Mouse (Mus musculus): ENCODE measurements around the gene Slc2a10. TPM values are rescaled to one million over a fixed set of nuclear protein-coding genes. Genes with fewer than 3 reads are reported as not detected.
A peak's percentile ranks its signal among the peaks of the same experiment; 100 is the strongest.

Slc2a10 gene
- polyA plus RNA-seq, 1 experiment: not detected

DNA sequence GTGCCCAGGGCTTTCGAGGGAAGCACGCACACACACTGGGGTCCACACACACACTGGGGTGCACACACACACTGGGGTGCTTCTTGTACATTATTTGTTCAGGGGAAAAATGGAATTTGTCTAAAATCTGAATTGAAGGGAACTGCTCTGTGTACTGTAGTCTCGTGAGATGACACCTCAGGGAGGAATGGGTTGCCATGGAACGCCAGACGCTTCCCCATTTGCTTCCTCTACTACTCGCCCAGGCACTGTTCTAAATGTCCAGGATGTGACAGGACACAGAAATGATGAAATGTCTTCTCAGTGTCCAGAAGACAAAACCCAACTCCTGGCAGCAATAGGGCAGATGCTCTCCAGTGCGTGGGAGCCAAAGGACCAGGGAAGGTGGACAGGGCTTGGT is 53.7 kb downstream of the Slc2a10 start:
- H3K36me3 ChIP-seq (replicated peaks; ENCODE audit: low read length): no peaks in the 10 kb centered on the region
- no peaks in the 10 kb centered on the region for H3K9me3 ChIP-seq
- no peak for TF ChIP-seq FLI1 (IDR thresholded peaks at IDR 0.05; ENCODE audit: low read length)
- TF ChIP-seq GATA1 (IDR thresholded peaks at IDR 0.05; ENCODE audit: borderline replicate concordance, low read length): no peak
- no peak overlapping the region for H3K4me3 ChIP-seq (replicated peaks)
- H3K4me1 ChIP-seq: peaks cover 4% of the 10 kb centered on the region; the same call in 1 of the 2 replicates
- peaks cover 83% of the 10 kb centered on the region for H3K27me3 ChIP-seq (replicated peaks)

DNA sequence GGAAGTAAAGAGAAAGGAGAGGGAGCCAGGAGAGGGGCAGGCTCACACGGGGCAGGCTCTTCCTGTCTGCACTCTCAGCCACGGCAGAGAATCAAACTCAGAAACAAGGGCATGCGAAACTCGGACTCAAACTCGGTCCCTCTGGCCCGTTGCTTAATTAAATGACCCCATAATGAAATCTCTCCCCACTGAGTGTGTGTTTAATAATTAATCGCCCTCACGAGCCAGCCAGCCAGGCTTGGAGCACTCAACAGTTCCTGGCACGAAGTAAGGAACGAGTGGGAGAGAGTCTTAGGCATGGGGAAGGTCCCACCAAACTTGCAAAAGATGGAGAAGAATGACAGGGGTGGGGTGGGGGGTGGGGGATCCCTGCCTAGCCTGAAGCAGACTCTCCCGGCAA is 55.3 kb downstream of the Slc2a10 start:
- TF ChIP-seq GATA1 (IDR thresholded peaks at IDR 0.05; ENCODE audit: borderline replicate concordance, low read length) (no peak), FLI1 (IDR thresholded peaks at IDR 0.05; ENCODE audit: low read length) (no peak)
- Histone ChIP-seq H3K4me3 (replicated peaks) (no peak overlapping the region), H3K9me3 (no peaks in the 10 kb centered on the region), H3K4me1 (peaks cover 14% of the 10 kb centered on the region), H3K36me3 (replicated peaks; ENCODE audit: low read length) (no peaks in the 10 kb centered on the region), H3K27me3 (replicated peaks) (peaks cover 82% of the 10 kb centered on the region)

DNA sequence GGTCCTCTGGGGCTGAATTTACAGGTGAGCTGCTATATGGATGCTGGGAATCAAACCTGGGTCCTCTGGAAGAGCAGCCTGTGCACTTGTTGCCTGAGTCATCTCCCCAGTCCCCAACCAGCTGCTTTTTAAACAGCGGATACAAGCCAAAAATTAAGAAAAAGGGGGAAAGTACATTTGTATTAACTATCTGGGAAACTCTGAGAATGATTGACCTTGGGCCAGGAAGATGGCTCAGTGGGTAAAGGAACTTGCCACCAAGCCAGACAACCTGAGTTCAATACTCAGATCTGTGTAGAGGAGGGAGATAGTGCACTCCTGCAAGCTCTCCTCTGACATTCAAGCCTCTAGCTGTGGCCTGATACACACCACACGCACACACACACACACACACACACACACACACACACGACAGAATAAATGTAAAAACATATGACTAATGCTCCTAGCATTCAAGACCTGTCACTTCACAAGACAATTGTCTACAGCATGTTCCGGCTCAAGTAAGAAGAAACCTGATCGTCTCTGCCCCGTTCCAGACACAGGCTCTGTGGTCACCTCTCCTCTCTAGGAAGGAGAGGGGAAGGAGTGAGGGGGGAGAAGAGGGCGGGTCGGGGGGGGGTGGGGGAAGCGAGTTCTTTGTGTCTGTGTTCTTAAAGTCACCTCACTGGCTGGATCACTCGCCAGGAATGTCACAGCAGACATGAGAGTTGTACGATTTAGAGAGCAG is 56.1 kb downstream of the Slc2a10 start:
- no peaks in the 10 kb centered on the region for H3K9me3 ChIP-seq
- peaks cover 82% of the 10 kb centered on the region for H3K27me3 ChIP-seq (replicated peaks)
- no peak for TF ChIP-seq FLI1 (IDR thresholded peaks at IDR 0.05; ENCODE audit: low read length)
- TF ChIP-seq GATA1 (IDR thresholded peaks at IDR 0.05; ENCODE audit: borderline replicate concordance, low read length): no peak
- H3K4me1 ChIP-seq: peaks cover 14% of the 10 kb centered on the region
- H3K4me3 ChIP-seq (replicated peaks): no peak overlapping the region
- H3K36me3 ChIP-seq (replicated peaks; ENCODE audit: low read length): no peaks in the 10 kb centered on the region

DNA sequence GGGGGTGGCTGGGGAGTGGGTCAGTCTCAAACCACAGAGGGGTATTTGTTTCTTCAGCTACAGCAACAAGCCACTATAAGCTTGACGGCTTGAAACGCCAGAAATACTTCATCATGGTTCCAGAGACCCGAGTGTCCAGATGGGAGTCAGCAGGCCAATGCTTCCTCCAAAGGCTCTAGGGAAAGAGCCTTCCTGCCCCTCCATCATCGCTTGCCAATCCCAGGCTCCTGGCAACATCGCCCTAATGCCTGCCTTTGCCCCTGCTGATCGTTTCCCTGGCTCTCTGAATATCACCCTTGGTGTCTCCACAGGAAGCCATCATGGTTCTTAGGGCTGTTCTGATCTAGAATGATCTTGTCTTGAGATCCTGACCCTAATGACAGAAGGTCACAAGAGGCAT is 58.3 kb downstream of the Slc2a10 start:
- H3K27me3 ChIP-seq (replicated peaks): peaks cover 85% of the 10 kb centered on the region
- H3K9me3 ChIP-seq: no peaks in the 10 kb centered on the region
- H3K36me3 ChIP-seq (replicated peaks; ENCODE audit: low read length): no peaks in the 10 kb centered on the region
- H3K4me3 ChIP-seq (replicated peaks): no peak overlapping the region
- peaks cover 14% of the 10 kb centered on the region for H3K4me1 ChIP-seq
- TF ChIP-seq GATA1 (IDR thresholded peaks at IDR 0.05; ENCODE audit: borderline replicate concordance, low read length): no peak
- no peak for TF ChIP-seq FLI1 (IDR thresholded peaks at IDR 0.05; ENCODE audit: low read length)

DNA sequence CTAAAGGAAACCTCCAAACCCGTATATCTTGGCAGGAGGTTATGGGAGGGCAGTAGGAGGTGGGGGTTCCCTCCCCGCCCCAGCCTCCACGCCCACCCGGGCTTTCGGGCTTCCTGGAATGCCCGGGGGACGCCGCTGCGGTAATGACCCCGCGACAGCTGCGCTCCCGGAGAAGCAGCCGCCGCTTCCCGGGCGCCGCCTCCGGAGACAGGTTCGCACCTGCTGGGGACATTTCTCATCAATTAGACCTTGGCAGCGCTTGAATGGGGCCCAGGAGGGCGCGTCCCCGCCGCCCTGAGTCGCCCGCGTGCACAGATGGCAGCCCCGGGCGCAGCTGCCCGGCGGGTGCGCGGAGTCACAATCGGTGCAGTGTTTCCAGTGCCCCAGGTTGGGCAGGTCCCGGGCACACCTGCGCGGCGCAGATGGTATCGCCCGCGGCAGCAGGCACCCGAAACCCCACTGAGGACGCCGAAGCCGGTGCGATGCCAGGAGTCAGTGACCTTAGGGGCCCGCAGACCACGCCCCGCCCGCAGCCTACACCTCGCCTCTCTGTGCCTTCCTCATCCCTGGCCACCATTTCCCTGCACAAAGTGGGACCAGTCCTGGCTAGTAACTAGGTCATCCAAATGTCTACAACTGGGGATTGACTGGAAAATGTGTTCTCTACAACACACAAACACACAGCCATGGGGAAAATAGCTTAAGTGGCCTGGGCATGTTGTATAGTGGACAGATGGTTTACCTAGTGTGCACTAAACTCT is 59.9 kb downstream of the Slc2a10 start:
- H3K4me3 ChIP-seq (replicated peaks): peak overlapping the region; percentile 81
- peaks cover 10% of the 10 kb centered on the region for H3K4me1 ChIP-seq
- no peaks in the 10 kb centered on the region for H3K36me3 ChIP-seq (replicated peaks; ENCODE audit: low read length)
- peaks cover 78% of the 10 kb centered on the region for H3K27me3 ChIP-seq (replicated peaks)
- H3K9me3 ChIP-seq: no peaks in the 10 kb centered on the region
- TF ChIP-seq GATA1 (IDR thresholded peaks at IDR 0.05; ENCODE audit: borderline replicate concordance, low read length): no peak
- TF ChIP-seq FLI1 (IDR thresholded peaks at IDR 0.05; ENCODE audit: low read length): no peak

DNA sequence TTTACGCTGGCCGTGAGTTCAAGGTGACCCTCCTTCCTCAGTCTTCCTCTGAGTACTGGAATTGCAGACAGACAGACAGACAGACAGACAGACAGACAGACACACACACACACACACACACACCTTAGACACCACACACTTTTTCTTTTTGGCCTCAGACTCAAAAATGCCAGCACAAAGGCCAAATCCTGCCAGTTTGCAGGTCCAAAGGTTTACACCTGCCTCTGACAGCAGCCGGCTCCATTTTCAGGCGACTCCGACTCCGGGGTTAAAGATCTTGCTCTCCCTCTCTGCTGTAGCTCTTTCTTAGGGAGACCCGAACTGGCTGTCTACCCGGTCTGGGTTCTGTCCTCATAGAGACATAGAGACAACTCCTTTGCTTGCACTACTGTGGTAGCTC is 60.5 kb downstream of the Slc2a10 start:
- no peaks in the 10 kb centered on the region for H3K9me3 ChIP-seq
- no peaks in the 10 kb centered on the region for H3K36me3 ChIP-seq (replicated peaks; ENCODE audit: low read length)
- peaks cover 10% of the 10 kb centered on the region for H3K4me1 ChIP-seq
- TF ChIP-seq FLI1 (IDR thresholded peaks at IDR 0.05; ENCODE audit: low read length) (no peak), GATA1 (IDR thresholded peaks at IDR 0.05; ENCODE audit: borderline replicate concordance, low read length) (no peak)
- peaks cover 77% of the 10 kb centered on the region for H3K27me3 ChIP-seq (replicated peaks)
- no peak overlapping the region for H3K4me3 ChIP-seq (replicated peaks)

DNA sequence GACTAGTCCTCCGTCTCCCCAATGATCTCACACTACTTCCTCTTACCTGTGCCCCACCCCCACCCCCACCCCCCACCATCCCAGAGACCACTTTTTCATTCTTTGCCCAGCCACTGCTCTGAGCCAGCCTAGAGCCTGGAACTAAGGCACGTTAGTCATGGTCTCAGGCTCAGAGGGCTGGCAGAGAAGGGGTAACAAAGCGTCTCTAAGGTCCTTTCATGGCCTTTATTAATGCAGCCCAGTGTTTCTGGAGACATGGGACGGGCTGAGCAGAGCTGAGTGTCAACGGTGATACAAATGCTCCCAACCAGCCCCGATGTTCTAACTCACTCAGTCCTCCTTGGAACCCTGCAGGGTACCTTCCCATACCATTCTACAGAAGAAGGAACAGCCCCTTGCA is 61.0 kb downstream of the Slc2a10 start:
- Histone ChIP-seq H3K9me3 (no peaks in the 10 kb centered on the region), H3K4me3 (replicated peaks) (no peak overlapping the region)

DNA sequence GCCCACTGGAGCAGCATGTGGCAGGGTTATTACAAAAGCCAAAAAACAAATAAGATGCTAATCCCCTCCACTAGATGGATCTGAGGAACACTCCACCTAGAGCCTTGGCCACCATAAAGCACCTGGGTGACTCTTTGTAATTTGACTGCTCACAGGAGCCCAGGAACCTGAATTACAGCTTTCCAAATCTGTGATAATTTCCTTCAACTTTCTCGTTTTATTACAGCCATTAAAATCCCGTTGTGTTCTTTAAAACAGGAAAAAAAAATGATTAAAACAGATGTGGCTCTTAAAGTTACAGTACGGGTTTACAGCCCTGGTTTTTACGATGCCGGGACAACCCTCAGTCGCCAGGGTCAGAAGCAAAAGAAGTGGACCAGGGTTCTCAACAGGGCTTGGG is 63.3 kb downstream of the Slc2a10 start:
- H3K27me3 ChIP-seq (replicated peaks): peaks cover 66% of the 10 kb centered on the region
- H3K9me3 ChIP-seq: no peaks in the 10 kb centered on the region
- peaks cover 10% of the 10 kb centered on the region for H3K4me1 ChIP-seq
- no peak for TF ChIP-seq FLI1 (IDR thresholded peaks at IDR 0.05; ENCODE audit: low read length)
- no peak for TF ChIP-seq GATA1 (IDR thresholded peaks at IDR 0.05; ENCODE audit: borderline replicate concordance, low read length)
- H3K36me3 ChIP-seq (replicated peaks; ENCODE audit: low read length): no peaks in the 10 kb centered on the region
- H3K4me3 ChIP-seq (replicated peaks): no peak overlapping the region

More for the DNA sequence above, 61.0 kb downstream of the Slc2a10 start:
- peaks cover 10% of the 10 kb centered on the region for H3K4me1 ChIP-seq
- H3K36me3 ChIP-seq (replicated peaks; ENCODE audit: low read length): no peaks in the 10 kb centered on the region
- TF ChIP-seq FLI1 (IDR thresholded peaks at IDR 0.05; ENCODE audit: low read length) (no peak), GATA1 (IDR thresholded peaks at IDR 0.05; ENCODE audit: borderline replicate concordance, low read length) (no peak)
- peaks cover 76% of the 10 kb centered on the region for H3K27me3 ChIP-seq (replicated peaks)

DNA sequence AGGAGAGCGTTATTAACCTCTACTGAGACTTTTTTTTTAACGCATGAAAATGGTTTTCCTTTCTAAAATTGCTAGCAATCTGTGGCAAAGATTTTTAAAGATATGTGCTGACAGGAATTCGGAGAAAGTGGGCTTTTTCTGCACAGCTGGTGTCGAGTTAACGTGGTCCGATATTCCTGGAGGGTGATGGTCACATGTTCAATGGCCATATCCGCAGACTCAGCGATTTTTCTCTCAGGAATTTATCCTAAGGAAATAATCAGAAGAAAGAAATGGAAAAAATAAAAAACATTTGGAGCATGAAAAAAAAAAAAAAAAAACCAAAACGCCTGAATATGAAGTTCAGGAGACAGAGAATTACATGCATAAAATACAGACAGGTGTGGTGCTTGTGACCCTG is 64.2 kb downstream of the Slc2a10 start:
- peaks cover 10% of the 10 kb centered on the region for H3K4me1 ChIP-seq
- no peaks in the 10 kb centered on the region for H3K9me3 ChIP-seq
- TF ChIP-seq GATA1 (IDR thresholded peaks at IDR 0.05; ENCODE audit: borderline replicate concordance, low read length) (no peak), FLI1 (IDR thresholded peaks at IDR 0.05; ENCODE audit: low read length) (no peak)
- H3K4me3 ChIP-seq (replicated peaks): no peak overlapping the region
- no peaks in the 10 kb centered on the region for H3K36me3 ChIP-seq (replicated peaks; ENCODE audit: low read length)
- peaks cover 64% of the 10 kb centered on the region for H3K27me3 ChIP-seq (replicated peaks)

DNA sequence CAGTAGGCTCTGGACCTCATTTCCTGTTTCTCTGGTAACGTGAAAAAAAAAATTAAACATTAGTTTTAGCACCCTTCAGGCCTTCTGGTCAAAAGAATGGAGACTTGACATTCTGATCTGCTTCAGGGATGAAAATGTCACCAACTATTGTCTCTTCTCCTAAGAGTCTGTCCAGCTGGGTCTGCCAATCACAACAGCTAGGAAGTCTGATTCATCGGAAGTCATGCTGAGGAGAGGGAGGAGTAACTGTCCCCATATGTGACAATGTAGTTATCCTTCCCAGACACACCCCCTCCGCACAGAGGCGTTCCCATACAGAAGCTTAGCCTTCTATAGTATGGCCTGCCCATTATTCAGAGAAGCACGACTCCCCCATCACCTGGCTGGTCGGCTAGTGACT is 65.3 kb downstream of the Slc2a10 start:
- H3K36me3 ChIP-seq (replicated peaks; ENCODE audit: low read length): no peaks in the 10 kb centered on the region

More for the DNA sequence above, 65.3 kb downstream of the Slc2a10 start:
- TF ChIP-seq GATA1 (IDR thresholded peaks at IDR 0.05; ENCODE audit: borderline replicate concordance, low read length): no peak
- TF ChIP-seq FLI1 (IDR thresholded peaks at IDR 0.05; ENCODE audit: low read length): no peak
- no peak overlapping the region for H3K4me3 ChIP-seq (replicated peaks)
- no peaks in the 10 kb centered on the region for H3K9me3 ChIP-seq
- no peaks in the 10 kb centered on the region for H3K4me1 ChIP-seq
- H3K27me3 ChIP-seq (replicated peaks): peaks cover 64% of the 10 kb centered on the region

Other genes starting within 250 kb of the Slc2a10 start
- gene Slc35c2, start 215.9 kb upstream of the Slc2a10 start, polyA plus RNA-seq (2012; ENCODE audit: insufficient read depth, low replicate concordance): 55.8 and 62.9 TPM in 2 replicates
- 15.3 and 16.3 TPM in 2 replicates for gene Elmo2, start 177.3 kb upstream of the Slc2a10 start, polyA plus RNA-seq (2012; ENCODE audit: insufficient read depth, low replicate concordance)
- gene Zfp663, start 135.1 kb upstream of the Slc2a10 start, polyA plus RNA-seq (2012; ENCODE audit: insufficient read depth, low replicate concordance): not detected in 2 replicates
- not detected in 2 replicates for gene Zfp334, start 115.5 kb upstream of the Slc2a10 start, polyA plus RNA-seq (2012; ENCODE audit: insufficient read depth, low replicate concordance)
- gene Ocstamp, start 103.4 kb upstream of the Slc2a10 start, polyA plus RNA-seq (2012; ENCODE audit: insufficient read depth, low replicate concordance): 2.1 TPM in 1 of 2 replicates, not detected in the other
- not detected in 2 replicates for gene Slc13a3, start 30.6 kb upstream of the Slc2a10 start, polyA plus RNA-seq (2012; ENCODE audit: insufficient read depth, low replicate concordance)
- 17.6 and 36.2 TPM in 2 replicates for gene Trp53rka, start 10.5 kb upstream of the Slc2a10 start, polyA plus RNA-seq (2012; ENCODE audit: insufficient read depth, low replicate concordance)
- 16.3 and 25.6 TPM in 2 replicates for gene Eya2, start 91.2 kb downstream of the Slc2a10 start, polyA plus RNA-seq (2012; ENCODE audit: insufficient read depth, low replicate concordance)

Data from megakaryocyte, embryonic 14.5 days (primary cell).